Mouse (Mus musculus): Measurements from ENCODE around the gene Chrna9.

Chrna9 gene

DNA sequence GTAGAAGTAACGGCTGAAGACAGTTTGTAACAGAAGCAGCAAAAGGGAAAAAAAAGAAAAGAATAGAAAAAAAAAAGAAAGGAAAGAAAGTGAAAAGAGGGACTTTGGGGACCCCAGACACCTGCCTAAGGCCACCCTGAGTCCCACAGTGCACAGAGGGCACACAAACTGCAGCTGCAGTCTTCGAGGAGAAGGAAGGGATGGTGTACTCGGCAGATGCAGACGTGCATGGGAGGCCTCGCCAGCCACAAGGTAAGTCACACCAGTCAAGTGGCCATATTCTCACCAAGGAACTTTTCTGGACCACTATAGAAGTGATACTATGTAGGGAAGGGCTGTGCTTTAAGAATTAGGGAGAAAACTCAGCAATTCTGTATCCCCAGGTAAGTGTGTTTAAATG is at the start of gene Chrna9:
Chrna9 (plus strand) TSS at position 139 of the 400 bp plus-strand sequence.
- DNase-seq (ENCODE audit: low read depth, low spot score), result no peak

DNA sequence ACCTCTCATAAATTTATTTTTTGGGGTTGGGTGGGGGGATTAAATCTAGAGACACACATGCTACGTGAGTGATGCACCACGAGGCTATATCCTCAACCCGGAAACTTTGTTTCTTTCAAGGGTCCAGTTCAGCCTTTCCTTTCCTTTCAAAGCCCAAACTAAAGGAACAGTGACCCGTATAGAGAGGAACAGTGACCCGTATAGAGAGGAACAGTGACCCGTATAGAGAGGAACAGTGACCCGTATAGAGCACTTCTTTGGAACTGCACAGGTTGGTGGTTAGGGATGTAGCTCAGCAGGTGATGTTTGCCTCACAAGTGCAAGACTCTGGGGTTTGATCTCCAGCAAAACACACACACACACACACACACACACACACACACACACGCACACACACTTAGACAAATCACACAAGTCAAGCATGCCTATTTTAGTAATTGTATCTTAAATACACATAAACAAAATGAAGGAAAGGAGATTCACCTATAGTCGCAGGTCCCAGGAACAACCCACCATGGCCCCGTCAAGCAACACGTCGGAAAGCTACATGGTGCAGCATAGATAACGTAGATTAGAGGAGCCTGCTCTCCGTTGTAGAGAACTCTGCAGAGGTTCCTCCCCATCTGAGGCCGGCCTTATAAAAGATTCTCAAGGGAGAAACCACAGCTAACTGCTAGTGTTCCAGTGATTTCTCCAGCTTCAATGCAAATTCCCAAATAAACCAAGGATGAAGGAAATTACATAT is 48.9 kb upstream of the Chrna9 start:
- no peak for DNase-seq (ENCODE audit: low read depth, low spot score)

DNA sequence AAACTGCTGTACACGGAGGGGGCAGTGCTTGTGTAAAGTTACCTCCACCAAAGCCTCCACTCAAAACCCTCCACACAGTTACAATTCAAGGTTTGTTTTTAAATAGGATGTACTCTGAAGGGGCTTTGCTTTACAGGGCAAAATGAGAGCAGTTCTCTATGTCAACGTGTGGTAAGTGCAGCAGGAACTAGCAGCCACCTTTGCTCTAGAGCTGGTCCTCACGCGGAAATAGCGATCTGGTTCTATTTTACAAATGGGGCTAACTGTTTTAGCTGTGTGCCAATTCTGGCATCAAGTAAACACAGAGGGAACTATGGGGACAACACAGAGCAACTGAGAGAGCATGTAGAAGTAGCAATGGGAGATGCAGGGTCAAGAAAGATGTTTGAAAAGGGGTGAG is 46.6 kb upstream of the Chrna9 start:
- DNase-seq (ENCODE audit: low read depth, low spot score), result no peak

DNA sequence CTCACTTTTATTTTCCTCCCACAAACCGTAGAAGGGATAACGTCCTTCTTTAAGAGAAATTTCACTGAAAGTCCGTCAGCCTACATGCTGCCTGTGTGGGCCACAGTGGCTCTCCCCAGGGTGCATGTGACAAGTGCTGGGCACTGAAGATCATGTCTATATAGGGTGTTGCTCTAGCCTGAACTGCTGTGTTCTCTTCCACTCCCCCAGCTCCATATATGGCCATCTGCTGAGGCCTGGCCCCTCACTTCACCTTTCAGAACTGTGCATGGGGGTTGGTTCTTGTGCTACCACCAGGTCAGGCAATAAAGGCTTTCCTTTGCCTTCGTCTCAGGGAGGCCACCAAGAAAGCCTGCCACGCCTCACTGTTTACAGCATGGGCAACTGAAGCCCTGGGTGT is 45.7 kb upstream of the Chrna9 start:
- no peak for DNase-seq (ENCODE audit: low read depth, low spot score)

DNA sequence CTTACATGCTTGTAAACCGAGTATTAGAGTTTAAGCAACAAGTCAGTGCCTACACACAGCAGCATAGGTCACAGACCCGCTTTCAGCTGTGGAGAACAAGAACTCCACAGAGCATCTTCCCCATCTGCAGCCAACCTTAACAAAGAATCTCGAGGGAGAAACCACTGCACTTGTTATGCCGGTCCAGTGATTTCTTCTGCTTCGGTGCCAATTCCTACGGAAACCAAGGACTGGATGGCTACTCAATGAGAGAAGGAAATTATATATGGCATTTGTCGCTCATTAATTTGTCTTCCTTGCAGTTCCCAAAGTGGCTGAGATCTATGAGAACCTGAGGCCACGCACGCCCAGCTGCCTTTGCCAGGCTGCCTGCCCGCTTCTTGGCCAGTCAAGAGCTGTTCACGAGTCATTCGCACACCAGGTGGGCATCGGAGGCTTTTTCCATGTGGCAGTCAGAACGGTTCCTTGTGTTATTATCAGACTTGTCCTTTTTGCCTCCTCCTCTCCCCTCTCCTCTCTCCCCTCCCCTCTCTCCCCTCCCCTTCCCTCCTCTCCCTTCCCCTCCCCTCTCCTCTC is 43.4 kb upstream of the Chrna9 start:
- no peak for DNase-seq (ENCODE audit: low read depth, low spot score)

DNA sequence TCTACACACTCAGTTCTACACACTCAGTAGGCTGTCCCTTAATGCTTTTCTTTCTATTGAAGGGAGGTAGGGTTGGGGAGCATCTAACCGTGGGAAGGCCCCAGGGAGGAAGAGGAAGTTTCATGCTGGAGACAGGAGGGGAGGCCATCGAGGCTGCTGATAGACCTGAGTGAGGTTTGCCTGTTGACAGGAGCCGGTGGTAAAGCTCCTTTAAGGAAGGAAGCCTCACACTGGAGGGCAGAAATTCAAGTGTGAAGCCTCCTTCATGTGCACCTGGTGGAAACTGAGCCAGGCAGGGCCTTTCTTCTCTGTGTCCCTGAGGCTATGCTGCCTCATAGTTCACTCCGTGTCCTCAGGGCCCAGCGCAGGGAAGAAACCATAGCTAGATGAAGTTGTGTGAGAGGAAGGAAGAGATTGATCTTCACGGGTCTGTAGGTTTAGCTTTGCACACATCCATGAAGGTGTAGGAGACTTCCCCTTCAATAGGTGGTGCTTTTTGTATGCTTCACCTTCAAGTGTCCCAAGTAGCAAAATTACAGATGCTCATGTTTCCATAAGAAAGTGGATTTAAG is 39.5 kb upstream of the Chrna9 start:
- no peak for DNase-seq (ENCODE audit: low read depth, low spot score)

DNA sequence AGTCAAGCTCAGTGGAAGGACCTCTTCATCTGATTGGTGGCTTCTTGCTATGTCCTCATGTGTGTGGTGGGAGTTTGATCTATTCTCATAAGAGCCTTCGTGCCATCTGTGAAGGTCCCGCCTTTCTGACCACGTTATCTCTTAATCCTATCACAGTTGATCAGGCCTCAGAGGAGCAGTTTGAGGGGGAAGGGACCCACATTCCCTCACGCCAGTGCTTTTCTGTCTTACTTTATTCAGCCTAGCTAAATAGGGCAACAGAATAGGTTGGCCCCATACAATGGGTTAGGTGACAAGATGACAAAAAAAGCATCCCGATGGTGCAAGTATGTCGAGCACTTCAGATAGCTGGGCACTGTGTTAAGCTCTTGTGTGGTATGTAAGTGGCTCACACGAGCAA is 39.0 kb upstream of the Chrna9 start:
- DNase-seq (ENCODE audit: low read depth, low spot score), result no peak

DNA sequence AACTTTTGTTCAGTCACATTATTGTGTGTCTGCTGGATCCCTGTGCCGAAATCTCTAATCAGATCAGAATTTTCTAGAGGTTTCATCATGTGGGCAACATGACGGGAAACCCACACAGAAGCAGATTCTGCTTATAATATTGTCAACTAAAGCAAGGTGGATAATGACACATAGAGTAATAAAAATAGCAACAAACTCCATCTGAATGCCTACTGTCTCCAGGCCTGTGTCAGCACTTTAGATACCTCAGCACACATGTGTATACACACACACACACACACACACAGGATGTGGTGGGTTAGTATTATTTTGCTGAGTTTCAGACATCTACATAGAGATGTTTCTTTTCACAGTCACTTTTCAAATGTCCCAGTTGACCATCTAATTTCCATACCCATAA is 37.0 kb upstream of the Chrna9 start:
- no peak for DNase-seq (ENCODE audit: low read depth, low spot score)

DNA sequence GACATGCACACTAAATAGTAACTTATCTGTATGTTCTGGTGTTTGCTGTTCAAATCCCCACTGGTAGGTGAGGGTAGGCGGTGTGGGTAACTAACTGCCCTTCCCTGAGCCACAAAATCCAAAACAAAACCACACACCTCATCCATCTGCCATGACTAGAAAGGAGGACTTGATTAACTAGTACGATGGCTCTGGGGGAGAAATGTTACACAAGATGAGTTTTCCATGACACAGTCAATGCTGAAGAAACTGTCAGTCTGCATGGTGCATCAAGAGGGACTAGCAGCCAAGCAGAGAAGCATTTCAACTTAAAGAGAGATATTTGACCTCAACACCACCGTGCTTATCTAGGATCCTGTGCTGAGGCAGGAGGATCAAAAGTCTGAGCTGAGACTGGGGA is 36.0 kb upstream of the Chrna9 start:
- DNase-seq (ENCODE audit: low read depth, low spot score), result no peak

DNA sequence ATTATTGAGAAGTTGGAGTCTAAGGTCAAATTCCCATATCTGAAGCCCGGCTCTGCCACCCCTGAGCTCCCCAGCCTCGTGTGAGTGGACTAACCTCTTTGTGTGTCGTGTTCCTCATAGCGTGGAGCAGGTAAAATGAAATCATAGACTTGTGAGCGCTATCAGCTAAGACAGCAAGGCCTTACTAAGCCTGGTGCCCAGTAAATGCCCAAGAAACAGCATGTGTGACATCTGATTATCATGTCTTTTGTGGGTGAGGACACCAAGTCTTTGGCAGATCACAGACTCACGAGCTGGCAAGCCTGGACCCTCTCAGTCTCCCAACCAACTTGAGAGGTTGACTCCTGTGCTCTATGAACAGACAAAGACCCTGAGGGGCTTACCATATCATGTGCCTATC is 34.6 kb upstream of the Chrna9 start:
- DNase-seq (ENCODE audit: low read depth, low spot score), result no peak

DNA sequence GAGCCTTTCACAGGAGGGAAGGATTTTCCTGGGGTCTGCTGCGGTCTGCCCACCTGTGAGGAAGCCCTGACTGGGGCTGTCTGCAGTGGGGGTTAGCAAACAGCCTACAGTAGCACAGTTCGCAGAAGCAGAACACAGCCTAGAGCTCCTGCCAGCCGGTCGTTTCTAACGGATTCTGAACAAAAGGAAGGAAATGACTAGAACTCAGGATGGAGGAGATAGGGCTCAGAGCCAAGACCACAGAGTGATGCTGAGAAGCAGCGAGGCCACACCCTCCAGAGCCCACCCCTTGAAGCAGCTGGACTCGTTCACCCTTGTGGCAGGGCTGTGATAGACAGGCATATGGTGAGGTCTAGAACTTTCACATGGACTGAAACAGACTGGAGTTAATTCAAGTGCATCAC is 33.9 kb upstream of the Chrna9 start:
- peak; percentile 21 for DNase-seq (ENCODE audit: low read depth, low spot score)

DNA sequence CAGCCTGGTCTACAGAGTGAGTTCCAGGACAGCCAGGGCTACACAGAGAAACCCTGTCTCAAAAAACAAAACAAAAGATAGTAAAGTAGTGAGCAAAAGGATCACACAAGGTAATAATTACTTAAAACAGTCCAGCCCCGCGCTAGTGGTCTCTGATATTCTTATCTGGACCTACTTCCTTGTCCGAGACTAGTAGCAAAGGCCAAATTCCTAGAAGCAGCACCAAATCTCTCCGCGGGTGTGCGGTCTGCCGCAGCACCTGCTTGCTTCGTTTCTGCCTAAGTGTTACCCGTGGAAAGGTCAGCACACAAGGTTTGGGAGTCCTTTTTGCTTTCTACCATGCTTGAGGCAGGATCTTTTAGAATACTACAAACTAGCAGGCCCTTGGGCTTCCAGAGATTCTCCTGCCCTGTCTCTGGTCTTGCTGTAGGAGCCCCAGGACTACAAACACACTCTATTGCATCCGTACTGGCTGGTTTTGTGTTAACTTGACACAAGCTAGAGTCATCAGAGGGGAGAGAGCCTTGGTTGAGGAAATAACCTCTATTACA is 32.8 kb upstream of the Chrna9 start:
- no peak for DNase-seq (ENCODE audit: low read depth, low spot score)

DNA sequence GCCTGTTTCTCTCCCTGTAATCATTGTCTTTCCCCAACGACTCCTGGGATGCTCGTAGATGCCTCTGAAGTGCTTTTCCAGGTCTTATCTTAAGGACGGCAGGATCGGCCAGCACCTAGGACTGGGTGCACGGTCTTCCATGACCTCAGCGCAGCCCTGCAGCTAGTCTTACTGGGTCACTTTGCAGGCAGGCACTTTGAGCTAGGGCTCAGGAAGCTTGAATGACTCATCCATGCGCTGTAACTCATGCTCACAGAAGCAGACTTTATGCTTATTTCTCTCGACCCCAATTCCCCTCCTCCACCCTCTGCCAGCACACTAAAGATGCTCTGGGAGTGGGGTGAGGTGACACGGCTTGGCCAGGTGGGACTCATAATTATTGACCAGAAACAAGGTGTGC is 31.9 kb upstream of the Chrna9 start:
- DNase-seq (ENCODE audit: low read depth, low spot score), result no peak

DNA sequence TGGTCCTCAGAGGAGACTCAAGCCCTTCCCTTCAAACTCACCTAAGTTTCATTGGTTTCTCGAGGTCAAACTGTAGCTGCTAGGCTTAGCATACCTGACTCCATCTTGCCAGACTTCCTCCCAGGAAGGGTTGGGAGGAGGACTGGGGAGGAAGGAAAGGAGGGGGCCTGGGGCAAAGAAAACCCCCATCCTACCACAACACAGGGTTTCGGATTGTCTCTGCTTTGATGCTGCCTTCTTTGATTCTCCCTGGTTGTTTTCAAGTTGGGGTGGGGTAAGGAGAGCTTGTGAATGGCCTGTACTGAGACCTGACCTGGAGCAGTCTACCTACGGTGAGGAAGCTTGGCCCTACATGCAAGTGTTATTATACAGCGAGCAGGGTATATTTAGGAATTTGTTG is 30.2 kb upstream of the Chrna9 start:
- DNase-seq (ENCODE audit: low read depth, low spot score), result no peak

DNA sequence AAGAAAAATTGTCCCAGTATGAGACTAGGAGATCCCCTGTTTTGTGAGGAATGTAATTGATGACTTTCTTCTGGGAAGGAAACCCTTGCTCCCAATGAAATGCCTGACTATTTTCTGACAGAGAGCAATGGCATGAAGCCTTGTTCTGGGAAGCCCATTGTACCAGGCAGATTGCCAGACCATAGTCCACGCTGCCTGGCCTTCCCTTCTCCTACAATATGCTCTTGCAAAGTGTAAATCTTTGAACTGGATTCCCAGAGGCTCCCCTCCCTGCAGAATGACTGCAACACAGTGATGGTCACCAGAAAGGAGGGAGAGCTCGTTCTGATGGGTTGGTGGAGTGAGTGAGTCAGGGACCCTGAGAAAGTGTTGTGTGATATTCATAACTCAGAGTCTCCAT is 26.0 kb upstream of the Chrna9 start:
- DNase-seq (ENCODE audit: low read depth, low spot score), result no peak

DNA sequence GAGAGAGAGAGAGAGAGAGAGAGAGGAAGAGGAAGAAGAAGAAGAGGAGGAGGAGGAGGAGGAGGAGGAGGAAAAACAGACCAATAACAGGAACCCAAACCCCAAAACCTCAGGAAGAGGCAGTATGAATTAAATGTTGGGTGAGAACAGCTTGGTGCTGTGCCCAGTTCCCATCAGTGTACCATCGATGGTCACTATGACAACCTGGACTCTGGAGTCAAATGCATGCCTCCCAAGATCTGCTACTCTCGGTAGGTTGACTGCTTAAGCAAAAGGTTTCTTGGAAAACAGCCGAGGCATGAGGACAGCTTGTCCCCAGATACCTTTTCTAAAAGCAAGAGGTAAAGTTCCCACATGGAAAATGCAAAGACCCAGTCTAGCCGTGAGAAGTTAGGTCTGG is 25.4 kb upstream of the Chrna9 start:
- no peak for DNase-seq (ENCODE audit: low read depth, low spot score)

DNA sequence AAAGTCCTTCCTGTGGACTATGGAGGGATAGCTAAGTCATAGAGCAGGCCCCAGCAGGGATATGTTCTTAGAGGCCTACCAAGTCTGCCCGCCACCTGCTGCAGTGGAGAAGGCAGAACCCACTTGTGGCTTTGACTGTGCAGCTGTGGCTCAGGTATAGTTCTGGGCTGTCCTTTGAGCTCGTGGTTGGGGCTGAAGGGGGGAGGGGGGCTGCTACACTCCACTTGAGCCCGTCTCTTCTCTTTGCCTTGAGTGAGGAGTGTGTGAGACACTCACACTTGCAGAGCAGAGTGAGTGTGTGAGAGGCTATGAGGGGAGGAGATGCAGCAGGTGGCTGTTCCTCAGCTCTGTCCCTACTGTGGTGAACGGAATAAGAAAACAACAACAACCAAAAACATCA is 24.3 kb upstream of the Chrna9 start:
- no peak for DNase-seq (ENCODE audit: low read depth, low spot score)

DNA sequence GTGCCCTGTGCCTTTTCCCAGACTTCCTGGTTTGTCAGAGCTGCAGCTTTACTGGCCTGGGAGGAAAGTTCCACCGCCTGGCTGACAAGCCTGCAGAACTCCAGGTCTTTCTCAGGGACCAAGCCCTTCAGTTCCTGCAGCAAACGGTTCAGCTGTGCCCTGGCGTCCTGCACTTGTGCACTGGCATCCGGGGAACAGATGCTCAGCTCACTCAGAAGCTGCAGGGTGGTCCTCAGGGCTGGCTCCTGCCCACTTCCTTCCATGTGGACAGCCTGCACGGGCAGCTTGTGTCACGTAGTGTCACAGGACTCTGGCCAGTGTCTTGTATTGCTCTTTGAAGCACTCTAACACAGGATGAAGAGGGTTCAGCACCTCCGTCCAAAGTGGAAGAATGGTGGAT is 23.0 kb upstream of the Chrna9 start:
- peak; percentile 28 for DNase-seq (ENCODE audit: low read depth, low spot score)

DNA sequence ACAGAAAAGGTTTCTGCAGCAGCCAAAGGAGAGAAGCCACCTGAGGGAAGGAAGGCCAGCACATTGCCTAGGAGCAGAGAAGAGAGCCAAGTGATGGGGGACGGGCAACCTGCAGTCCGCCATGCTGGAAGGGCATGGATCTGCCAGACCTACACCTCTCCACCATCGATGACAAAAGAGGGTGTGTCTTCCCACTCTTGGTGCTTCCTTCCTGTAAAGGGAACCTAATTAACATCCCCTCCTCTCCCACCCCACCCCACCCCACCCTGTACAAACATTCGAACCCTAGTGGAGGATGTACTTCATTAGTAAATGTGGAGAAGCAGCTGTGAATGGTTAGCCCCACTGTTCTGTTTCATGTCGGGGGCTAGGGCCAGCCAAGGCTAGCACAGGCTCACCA is 22.5 kb upstream of the Chrna9 start:
- peak; percentile 83 for DNase-seq (ENCODE audit: low read depth, low spot score)

DNA sequence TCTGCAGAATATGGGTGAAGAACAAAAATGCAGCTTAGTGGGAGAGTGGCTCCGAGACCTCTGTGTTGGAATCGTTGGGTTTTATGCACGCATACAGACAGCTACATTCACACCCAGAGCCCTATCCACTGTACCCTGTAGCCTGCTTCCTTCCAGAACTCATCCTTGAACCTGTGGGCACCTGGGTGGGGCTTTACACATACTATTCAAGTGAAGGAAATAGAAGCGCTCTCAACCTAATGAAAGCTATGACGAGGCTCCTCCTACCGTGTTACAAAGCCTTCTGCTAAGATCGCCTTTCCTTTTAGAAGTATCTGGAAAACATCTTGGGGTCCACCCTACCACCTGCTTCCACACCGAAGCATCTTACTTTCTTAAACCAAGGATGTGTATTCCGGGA is 21.6 kb upstream of the Chrna9 start:
- DNase-seq (ENCODE audit: low read depth, low spot score), result peak; percentile 57

DNA sequence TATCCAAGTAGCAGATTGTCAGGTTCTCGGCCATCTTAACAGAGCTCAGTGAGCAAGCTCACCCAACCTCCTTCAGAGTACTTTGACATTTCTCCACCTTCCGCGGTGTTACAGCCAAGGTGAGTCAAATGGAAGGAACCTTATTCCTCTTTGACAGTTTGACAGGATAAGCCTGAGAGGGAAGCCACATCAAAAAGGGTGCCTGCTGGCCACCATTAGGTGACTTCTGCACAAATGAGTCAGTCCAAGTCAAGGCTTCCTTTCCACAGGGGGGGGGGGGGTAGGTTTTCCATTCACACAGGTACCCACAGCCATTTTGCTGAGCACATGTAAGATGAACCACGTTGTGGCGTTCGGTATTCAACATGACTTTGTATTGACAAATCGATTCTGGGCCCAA is 20.4 kb upstream of the Chrna9 start:
- no peak for DNase-seq (ENCODE audit: low read depth, low spot score)

DNA sequence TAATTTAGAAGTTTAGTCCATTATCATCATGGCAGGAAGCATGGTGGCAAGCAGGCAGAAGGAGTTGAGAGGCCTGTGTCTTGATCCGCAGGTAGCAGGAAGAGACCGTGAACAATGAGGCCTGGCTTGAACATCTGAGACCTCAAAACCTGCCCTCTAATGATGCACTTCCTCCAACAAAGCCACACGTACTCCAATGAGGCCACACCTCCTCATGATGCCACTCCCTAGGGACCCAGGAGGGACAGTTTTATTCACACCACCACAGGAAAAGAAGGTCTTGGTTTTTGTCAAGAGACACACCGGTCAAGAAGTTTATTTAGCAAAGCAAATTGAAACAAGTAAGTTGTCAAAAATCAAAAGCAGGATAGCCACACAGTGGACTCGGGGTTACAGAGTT is 17.8 kb upstream of the Chrna9 start:
- no peak for DNase-seq (ENCODE audit: low read depth, low spot score)

DNA sequence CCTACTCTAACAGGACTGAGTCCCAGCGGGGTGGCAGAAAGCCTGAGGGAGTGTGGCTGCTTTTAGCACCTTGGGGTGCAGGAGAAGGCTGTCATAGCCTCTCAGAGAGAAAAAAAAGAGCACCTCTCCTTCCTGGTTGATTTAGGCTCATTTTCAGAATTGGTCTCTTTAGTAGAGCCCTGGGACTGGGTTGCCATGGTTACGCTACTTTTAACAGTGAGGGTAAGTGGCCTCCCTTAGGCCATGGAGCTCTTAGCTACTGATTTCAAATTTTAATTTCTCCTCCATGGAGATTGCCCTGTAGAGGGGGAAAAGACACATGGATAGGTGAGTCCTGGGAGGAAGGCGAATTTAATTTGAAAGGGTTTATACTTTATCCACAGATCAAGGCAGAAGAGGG is 16.1 kb upstream of the Chrna9 start:
- DNase-seq (ENCODE audit: low read depth, low spot score), result no peak

Data from ES-CJ7 (cell line).